Mouse (Mus musculus) adrenal gland, adult 18-20 months (tissue): Measurements from ENCODE around the gene Cog4. TPM values are rescaled to one million over a fixed set of nuclear protein-coding genes. Genes with fewer than 3 reads are reported as not detected.
A peak's percentile ranks its signal among the peaks of the same experiment; 100 is the strongest.
"Not testable (repeated sequence)": the region's sequence is repeated elsewhere in the genome, so short reads cannot be mapped to it uniquely, and the experiment has no call there.

Experiments
- DNase-seq, 2 experiments: peaks; one replicate each; pipeline ENCODE4 v3.0.0; 2021 to 2022; ENCODE audit warnings: low spot score in 2 of 2
- total RNA-seq, 2 experiments: library from RNA; stranded (reverse); gene quantifications; 1 replicate in 1 of 2; 2 replicates in 1 of 2; pipeline ENCODE4 v1.2.3; 2021

Cog4 gene
- total RNA-seq, 2 experiments from 2014 or later: 78.4 to 92.3 TPM

GRCm38 (mm10) chr8:110824861-110825260 lies 21.5 kb upstream of the Cog4 start:
- DNase-seq: no peak

- DNase-seq: no peak
These were observed 17.9 kb upstream of the Cog4 start for GRCm38 (mm10) chr8:110828511-110828910.

- DNase-seq: no peak
These were observed 14.4 kb upstream of the Cog4 start for GRCm38 (mm10) chr8:110831956-110832355.

- DNase-seq: no peak
These were observed 4.3 kb upstream of the Cog4 start for GRCm38 (mm10) chr8:110842012-110842574.

- no peak for DNase-seq
These were observed 3.2 kb upstream of the Cog4 start for GRCm38 (mm10) chr8:110843207-110843606.

- DNase-seq: no peak
These were observed 1.5 kb upstream of the Cog4 start for GRCm38 (mm10) chr8:110844941-110845340.

- no peak for DNase-seq
These were observed 487 bp upstream of the Cog4 start for GRCm38 (mm10) chr8:110845821-110846404.

- no peak for DNase-seq
These were observed 760 bp downstream of the Cog4 start for GRCm38 (mm10) chr8:110847171-110847549.

- DNase-seq: no peak
These were observed 1.5 kb downstream of the Cog4 start for GRCm38 (mm10) chr8:110847645-110848495.

GRCm38 (mm10) chr8:110851186-110851585 lies 4.8 kb downstream of the Cog4 start:
- no peak for DNase-seq

- DNase-seq: not testable (repeated sequence)
These were observed 9.7 kb downstream of the Cog4 start for GRCm38 (mm10) chr8:110856073-110856472.

GRCm38 (mm10) chr8:110856760-110857461 lies 10.5 kb downstream of the Cog4 start:
- DNase-seq: no peak

GRCm38 (mm10) chr8:110859651-110860501 lies 13.5 kb downstream of the Cog4 start:
- DNase-seq: peak in 1 of 2 experiments; percentile 15

GRCm38 (mm10) chr8:110861347-110862025 lies 15.1 kb downstream of the Cog4 start:
- DNase-seq: peak in 1 of 2 experiments; percentile 11

- no peak for DNase-seq
These were observed 24.1 kb downstream of the Cog4 start for GRCm38 (mm10) chr8:110870501-110870900.

GRCm38 (mm10) chr8:110877862-110878261 lies 31.5 kb downstream of the Cog4 start:
- no peak for DNase-seq

- no peak for DNase-seq
These were observed 35.4 kb downstream of the Cog4 start for GRCm38 (mm10) chr8:110881741-110882310.

- DNase-seq: no peak
These were observed 37.4 kb downstream of the Cog4 start for GRCm38 (mm10) chr8:110883824-110884223.

- no peak for DNase-seq
These were observed 40.2 kb downstream of the Cog4 start for GRCm38 (mm10) chr8:110886634-110887033.

GRCm38 (mm10) chr8:110887551-110887950 lies 41.2 kb downstream of the Cog4 start:
- peak in 1 of 2 experiments; percentile 37 for DNase-seq
